Mouse (Mus musculus) right cerebral cortex, adult 2 months (tissue): ENCODE data around the gene Plcl1.

ENCODE experiments used
- DNase-seq, 2 experiments: peaks; one replicate each; pipeline ENCODE4 v3.0.0; 2021 to 2022; ENCODE audit warnings: low spot score in 2 of 2

The Plcl1 gene

DNA sequence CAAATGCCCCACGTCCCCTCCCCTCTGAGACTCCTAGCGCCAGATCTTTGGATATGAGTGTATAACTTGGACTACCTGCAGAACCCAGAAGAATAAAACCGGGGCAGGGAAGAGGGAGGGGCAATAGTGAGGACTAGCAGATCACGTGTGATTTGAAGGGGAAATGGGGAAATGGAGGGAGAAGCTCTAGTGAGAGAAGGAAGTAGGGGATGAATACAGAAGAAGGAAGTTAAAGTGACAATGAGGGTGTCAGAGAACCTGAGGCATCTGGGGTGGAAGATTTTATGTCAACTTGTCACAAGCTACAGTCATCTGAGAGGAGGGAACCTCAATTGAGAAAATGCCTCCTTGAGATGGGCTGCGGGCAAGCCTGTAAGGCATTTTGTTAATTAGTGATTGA is 119.4 kb downstream of the Plcl1 start:
- DNase-seq, result no peak

GRCm38 (mm10) chr1:55525748-55526147 is 120.0 kb downstream of the Plcl1 start:
- DNase-seq, result no peak

GRCm38 (mm10) chr1:55528547-55529304 is 123.0 kb downstream of the Plcl1 start:
- peak; percentile 31 for DNase-seq

- DNase-seq, result no peak
These were observed 128.1 kb downstream of the Plcl1 start for GRCm38 (mm10) chr1:55533823-55534222.

GRCm38 (mm10) chr1:55554405-55554804 is 148.7 kb downstream of the Plcl1 start:
- DNase-seq, result no peak

DNA sequence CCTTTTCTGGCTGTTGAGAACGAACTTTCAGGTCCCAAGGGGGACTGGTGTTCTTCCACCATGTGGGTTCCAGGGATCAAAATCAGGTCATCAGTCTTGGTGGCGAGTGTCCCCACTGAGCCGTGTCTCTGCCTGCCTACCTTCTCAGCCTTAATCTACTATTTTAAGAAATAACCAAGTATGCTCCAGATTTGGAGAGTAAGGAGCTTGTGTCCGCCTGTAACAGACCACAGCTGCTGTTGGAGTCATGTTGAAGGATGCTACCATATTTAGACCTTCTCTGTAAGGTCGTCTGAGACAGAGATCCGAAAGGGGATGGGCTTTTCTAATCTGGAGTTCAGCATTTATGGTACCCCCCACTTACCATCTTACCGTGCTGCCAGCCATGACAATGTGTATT is 152.2 kb downstream of the Plcl1 start:
- no peak for DNase-seq

DNA sequence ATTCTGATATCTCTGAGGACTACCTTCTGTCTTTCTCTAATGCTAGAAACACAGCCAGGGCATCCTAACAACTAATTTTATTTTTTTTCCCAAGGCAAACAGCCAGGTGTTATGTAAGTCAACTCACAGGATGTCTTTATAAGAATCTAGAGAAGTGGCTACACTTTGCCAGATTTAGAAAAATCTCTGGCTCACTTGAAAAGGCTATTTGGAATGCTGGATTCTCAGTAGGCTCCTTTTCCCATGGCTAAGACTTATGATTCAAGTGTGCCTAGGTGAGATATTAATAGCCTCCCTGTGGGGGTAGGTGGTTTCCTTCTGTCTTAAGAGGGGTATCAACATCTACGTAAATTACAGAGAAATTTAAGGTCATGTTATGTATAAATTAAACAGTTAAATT is 152.7 kb downstream of the Plcl1 start:
- DNase-seq, result no peak

DNA sequence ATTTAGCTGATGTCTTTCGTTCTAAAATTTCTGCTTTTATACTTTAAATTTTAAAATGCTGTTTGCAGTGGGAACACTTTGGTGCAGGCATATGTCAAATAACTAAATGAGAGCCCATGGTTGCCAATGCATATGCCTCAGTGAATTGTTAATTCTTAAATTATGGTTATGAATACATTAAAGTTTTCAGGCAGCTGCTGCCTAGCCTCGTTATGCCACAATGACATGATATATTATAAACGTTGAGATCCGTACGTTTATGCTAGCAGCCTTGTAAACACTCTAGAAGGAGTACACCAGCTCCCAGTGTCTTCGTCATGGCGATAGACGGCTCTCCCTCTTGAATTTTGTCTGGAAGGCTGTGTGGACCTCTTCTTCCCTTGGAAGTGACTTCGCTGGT is 154.3 kb downstream of the Plcl1 start:
- no peak for DNase-seq

- DNase-seq, result no peak
These were observed 160.2 kb downstream of the Plcl1 start for GRCm38 (mm10) chr1:55565933-55566332.

GRCm38 (mm10) chr1:55567801-55568360 is 162.2 kb downstream of the Plcl1 start:
- no peak for DNase-seq

- no peak for DNase-seq
These were observed 164.5 kb downstream of the Plcl1 start for GRCm38 (mm10) chr1:55570225-55570624.

GRCm38 (mm10) chr1:55571399-55571798 is 165.7 kb downstream of the Plcl1 start:
- no peak for DNase-seq

DNA sequence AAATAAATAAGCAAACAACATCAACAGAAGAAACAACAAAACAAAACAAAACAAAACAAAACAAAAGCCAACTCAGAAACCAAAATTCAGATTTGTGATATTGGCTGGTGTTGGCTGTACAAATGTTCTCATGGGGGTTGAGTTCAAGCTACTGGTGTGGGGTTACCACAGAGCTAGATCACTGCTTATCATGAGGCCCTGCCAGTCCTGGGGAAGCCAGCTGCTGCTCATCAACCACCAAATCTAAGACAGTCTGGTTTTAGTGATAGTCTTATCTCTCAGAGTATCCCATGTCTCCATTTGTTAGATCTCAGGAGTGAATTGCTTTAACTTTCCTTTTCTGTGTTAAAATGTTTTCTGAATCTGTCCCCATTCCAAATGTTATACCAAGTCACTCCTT is 166.5 kb downstream of the Plcl1 start:
- DNase-seq, result no peak

DNA sequence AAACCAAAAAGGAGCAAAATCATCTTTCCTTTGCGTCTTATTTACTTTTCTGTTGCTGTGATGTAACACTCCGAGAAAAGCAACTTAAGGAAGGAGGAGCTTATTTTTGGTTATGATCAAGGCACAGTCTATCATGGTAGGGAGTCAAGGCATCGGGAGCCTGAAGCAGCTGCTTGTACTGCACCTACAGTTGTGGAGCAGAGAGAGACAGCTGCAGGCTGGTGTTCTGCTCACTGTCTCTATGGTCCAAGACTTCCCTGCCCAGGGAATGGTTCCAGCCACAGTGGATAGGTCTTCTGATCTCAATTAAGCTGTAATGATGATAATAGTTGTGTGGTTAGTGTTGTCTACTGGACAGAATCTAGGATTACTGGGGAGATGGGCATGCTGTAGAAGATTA is 166.9 kb downstream of the Plcl1 start:
- DNase-seq, result no peak

- DNase-seq, result peak; percentile 46 to 56
These were observed 170.2 kb downstream of the Plcl1 start for GRCm38 (mm10) chr1:55575916-55576315.

DNA sequence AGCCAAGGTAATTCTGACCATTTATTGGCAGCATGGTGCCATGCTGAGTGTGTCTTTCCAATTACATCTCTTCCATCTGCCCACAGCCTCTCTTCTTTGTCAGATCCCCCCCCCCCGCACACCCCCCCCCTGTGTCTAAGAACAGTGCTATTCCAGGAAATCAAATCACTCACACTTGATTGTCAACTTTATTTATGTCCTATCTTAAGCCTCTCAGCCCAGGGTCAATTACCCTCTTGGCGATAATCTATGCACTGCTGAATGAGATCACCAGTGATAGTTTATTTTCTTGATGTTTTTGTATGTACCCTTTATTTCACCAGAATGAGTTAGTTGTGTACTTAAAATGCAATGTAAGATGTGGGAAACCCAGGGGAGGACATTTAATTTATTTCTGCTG is 176.0 kb downstream of the Plcl1 start:
- DNase-seq, result no peak

- no peak for DNase-seq
These were observed 179.7 kb downstream of the Plcl1 start for GRCm38 (mm10) chr1:55585441-55585840.

GRCm38 (mm10) chr1:55588090-55588489 is 182.4 kb downstream of the Plcl1 start:
- no peak for DNase-seq

- DNase-seq, result no peak
These were observed 184.3 kb downstream of the Plcl1 start for GRCm38 (mm10) chr1:55590047-55590446.

- DNase-seq, result no peak
These were observed 194.8 kb downstream of the Plcl1 start for GRCm38 (mm10) chr1:55600496-55600895.

- no peak for DNase-seq
These were observed 198.9 kb downstream of the Plcl1 start for GRCm38 (mm10) chr1:55604593-55604992.

GRCm38 (mm10) chr1:55605450-55605849 is 199.7 kb downstream of the Plcl1 start:
- DNase-seq, result no peak

DNA sequence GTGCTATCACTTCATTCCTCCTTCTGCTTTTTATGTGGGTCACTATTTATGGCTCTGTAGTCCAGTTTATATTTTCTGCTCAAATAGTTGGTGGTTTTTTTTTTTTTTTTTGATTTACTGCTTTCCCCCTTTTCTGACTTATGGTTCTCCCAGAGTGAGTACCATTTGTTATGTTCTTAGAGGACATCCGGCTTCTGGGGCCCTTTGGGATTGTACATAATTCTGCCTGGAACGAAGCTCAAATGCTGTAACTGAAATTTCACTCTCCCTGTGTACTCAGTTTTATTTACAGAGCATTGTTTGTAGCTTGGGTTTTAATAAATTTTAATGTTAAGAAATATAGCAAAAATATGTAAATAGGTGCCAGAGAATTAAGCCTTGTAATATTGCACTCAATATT is 200.2 kb downstream of the Plcl1 start:
- DNase-seq, result no peak

- DNase-seq, result no peak
These were observed 200.7 kb downstream of the Plcl1 start for GRCm38 (mm10) chr1:55606405-55606804.
